Mouse (Mus musculus) urinary bladder, postnatal 4 days (tissue): ENCODE measurements at regions not wholly inside any gene's neighbourhood (a gene's known extent, or its start where the extent isn't known, plus 50 kb on each side); places are given as distances from the start of the nearest gene placed in this dataset.
A peak's percentile ranks its signal among the peaks of the same experiment; 100 is the strongest.

Experiments
- DNase-seq, 2 experiments: peaks; one replicate each; pipeline ENCODE4 v3.0.0; 2021 to 2022; ENCODE audit warnings: low spot score in 2 of 2

GRCm38 (mm10) chr7:117106691-117107191 lies 274.0 kb upstream of the Xylt1 start:
- DNase-seq = no peak

DNA sequence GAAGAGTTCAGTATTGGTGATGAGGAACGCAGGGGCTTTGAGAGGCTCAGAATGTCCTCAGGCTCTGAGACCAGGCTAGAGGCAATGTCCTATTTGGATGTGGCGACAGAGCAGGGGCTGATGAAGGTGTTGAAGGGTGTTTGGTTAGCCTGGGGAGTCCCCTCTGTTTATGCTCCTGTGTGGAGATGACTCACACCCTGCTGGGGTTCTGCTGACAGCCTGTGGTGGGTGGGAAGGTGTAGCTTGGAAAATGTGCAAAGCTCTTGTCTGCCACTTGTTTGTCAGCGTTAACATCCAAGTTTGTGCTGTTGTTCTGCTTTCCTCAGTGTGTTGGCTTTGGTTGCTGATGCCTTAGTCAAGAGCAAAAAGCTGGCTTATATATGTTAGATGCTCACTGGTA lies 272.4 kb upstream of the Xylt1 start:
- DNase-seq = no peak

DNA sequence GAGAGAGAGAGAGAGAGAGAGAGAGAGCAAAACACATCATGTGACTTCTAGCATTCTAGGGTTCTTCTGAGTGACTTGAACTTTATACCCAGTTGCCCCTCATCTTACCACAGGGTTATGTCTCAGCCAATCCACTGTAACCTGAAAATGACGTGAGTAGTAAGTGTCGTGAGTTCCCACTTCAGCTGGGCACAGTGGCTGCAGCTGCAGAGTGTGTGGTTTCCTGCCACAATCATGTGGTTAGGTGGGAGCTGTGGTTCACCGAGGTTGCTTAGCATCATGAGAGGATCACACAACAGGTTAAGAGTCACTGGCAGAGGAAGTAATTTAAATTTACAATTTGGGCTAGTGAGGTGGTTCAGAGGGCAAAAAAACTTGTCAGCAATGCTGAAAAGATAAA lies 253.1 kb upstream of the Xylt1 start:
- DNase-seq = no peak

DNA sequence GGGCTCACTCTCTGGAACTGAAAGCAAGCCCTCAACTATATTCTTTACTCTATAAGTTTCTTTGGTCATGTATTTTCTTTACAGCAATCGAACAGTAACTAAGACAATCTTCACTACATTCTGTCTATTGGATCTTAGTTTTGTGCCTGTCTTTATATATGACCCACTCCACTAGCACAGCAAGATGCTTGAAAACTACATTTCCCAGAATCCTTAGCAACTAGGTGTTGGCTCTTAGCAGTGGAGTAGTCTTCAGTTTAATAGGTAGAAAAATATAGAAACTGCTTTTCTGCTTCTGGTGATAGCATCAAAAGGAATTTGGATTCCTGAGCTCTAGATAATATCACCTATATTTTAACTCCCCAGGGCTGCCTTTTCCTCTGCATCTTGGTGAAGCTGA lies 245.9 kb upstream of the Xylt1 start:
- no peak for DNase-seq

DNA sequence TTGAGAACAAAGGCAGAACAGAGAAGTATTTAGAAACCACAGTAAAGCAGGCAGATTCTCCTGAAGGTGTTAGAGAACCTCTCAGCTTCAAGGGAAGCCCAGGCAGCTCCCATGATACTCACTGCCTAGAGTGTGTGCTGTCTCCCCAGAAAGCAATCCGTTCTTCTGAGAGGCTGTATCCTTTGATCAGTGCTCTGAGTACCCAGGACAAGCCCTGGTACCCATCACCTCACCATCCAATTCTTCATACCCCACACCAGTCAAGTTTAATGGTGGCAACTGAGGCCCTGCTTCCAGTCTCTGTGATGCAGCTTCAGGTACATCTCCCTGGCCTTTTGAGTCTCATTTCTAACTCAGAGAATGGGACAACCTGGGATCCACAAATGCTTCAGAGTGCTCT lies 242.1 kb upstream of the Xylt1 start:
- peak in 1 of 2 experiments; percentile 25 for DNase-seq

GRCm38 (mm10) chr7:117139245-117139970 lies 241.4 kb upstream of the Xylt1 start:
- peak in 1 of 2 experiments; percentile 54 for DNase-seq

DNA sequence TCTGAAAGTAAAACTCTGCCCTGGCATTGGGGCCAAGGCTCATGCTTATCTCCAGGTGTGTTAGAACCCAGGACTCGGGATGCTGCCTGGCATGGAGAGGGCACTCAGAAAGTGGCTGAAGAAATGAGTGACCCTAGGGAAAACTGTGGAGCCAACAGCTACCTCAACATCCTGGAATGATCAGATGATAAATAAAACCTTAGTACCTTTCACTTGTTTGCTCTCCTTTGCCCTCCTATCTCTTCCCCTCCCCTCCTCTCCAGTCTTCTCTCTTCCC lies 240.9 kb upstream of the Xylt1 start:
- DNase-seq = no peak

DNA sequence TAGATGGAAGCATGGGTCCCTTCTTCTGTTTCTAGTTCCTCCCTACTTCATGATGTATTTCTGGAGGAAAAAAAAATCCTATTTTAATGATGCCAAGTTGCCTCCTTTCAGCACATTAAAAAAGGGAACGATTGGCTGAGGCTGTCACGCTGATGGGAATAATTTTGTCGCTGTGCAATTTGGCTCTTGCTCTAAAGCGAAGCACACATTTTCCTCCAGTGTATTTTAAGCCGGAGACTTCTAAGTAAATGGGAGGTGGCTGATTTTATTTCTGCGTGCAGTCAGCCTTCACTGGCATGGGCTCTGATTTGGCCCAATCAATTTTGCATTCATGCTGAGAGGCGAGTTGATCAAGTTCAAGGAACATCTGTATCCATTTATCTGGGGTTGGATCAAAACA lies 234.0 kb upstream of the Xylt1 start:
- DNase-seq = peak in 1 of 2 experiments; percentile 9

GRCm38 (mm10) chr7:117150355-117150754 lies 230.4 kb upstream of the Xylt1 start:
- DNase-seq = peak in 1 of 2 experiments; percentile 38

GRCm38 (mm10) chr7:117153826-117154550 lies 226.8 kb upstream of the Xylt1 start:
- peak in 1 of 2 experiments; percentile 28 for DNase-seq

GRCm38 (mm10) chr7:117161193-117161908 lies 219.4 kb upstream of the Xylt1 start:
- DNase-seq = peak in 1 of 2 experiments; percentile 52

DNA sequence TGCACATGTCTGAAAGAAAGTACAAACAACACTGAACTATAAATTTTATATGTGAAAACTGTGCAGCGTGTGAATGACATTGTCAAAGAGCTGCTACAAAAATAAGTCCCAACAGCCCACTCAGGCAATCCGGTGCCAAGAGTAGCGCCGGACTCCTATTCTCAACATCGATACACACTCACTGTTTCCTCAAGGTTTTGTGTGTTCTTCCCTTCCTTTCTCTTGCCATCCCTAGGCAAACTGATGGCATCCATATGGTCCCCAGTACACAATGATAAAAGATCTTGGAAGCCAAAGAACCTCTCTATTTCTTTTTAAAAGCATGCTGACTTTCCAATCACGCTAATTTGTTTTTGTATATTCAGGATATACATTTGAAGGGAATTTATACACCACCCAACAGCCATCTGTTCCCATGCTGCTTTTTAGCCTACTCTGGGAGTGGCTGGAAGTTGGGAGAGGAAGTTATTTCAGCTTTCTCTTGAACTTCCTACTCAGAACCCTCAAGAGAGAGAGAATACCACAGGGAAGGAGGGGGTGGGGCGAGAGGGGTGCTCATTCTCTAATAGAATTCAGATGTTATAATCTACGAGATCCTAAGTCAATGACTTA lies 205.9 kb upstream of the Xylt1 start:
- DNase-seq = no peak

- DNase-seq = no peak
Measured at GRCm38 (mm10) chr7:117184011-117184410, 196.8 kb upstream of the Xylt1 start.

DNA sequence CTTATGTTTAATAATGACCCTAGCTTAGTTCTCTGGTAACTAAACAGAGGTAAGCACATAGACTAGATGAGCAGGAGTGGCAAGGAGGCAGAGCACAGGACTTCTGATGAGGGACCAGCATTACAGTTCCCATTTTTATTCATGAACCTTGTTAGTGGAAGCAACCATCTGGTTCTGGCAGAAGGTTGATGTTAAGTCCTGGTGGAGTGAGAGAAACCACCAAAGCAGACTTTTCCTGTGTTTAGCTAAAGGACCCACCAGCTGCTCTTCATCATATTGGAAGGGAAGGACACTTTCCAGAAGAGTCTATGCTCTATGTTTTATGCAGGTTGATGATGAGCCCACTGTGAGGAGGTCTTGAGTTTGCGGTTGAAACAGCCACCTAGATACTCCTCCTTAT lies 194.9 kb upstream of the Xylt1 start:
- DNase-seq = no peak

- no peak for DNase-seq
Measured at GRCm38 (mm10) chr7:117196611-117197010, 184.2 kb upstream of the Xylt1 start.

- DNase-seq = no peak
Measured at GRCm38 (mm10) chr7:117226294-117226693, 154.5 kb upstream of the Xylt1 start.

DNA sequence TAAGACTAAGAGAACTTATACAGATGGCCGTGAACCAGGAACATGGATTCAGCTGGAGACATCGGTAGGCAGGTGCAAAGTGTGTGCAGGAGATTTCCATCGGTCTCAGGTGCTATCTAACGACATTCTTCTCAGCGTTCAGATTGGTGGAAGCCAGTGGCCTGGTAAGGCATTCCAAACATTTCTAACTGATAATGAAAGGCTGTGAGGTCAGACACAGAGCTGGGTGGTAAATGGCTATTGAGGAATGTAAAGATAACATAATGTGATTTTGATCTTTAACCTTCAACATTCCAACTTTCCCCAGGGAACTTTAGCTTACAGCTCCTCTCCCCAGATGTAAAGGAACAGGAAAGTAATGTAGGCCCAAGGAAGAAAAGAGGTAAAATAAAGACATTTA lies 151.2 kb upstream of the Xylt1 start:
- DNase-seq = no peak

DNA sequence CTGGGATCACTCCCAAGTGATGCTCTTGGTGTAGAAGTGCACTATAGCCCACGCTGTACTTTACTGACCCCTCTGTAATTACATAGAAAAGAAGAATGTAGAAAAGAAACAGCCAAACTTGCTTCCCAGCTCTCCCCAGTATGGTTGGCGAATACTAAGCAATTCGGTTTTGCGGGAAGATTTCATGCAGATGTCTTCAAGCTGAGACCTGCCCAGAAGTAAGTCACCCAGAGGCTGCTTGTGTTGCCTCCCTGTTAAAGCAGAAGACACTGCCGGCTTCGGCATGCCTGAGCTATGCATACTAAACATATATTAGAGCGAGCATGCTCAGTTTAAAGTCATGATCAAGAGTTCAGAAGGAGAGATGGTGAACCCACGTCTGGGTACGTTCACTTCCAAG lies 124.0 kb upstream of the Xylt1 start:
- DNase-seq = no peak

- DNase-seq = no peak
Measured at GRCm38 (mm10) chr7:117258557-117258956, 122.2 kb upstream of the Xylt1 start.

GRCm38 (mm10) chr7:117259151-117259550 lies 121.6 kb upstream of the Xylt1 start:
- no peak for DNase-seq

DNA sequence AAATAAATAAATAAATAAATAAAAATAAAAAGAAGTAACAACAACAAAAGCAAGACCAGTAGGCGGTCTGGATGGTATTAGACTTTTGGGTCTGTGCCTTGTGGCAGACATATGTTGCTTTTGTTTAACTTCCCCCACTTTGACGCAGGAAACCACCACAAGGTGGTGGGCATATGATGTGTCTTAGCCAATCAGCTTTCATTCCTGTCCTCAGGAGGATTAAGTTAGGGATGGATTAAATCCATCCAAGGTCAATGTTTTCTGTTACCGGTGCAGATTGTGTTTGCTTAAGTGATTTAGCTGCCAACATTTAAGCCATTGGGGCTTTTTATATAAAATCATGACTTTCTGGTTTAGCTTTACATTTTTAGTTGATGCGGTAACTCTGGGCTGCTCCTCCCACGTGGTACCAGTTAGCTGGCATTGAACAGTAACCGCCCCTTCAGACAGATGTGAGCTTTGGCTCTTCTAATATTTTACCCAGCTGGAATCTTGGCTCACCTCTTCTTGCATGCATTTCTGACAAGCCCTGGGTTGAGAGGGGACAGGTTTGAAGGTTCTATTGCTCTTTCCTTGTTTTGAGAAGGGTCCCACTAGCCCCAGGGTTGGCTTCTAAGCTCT lies 121.0 kb upstream of the Xylt1 start:
- no peak for DNase-seq

GRCm38 (mm10) chr7:117260596-117260995 lies 120.2 kb upstream of the Xylt1 start:
- DNase-seq = no peak
